Mouse (Mus musculus): ENCODE results near the gene Smyd4. TPM values are rescaled to one million over a fixed set of nuclear protein-coding genes. Genes with fewer than 3 reads are reported as not detected.

Smyd4 gene
- polyA plus RNA-seq, 1 experiment from 2014 or later: 16.8 TPM

DNA sequence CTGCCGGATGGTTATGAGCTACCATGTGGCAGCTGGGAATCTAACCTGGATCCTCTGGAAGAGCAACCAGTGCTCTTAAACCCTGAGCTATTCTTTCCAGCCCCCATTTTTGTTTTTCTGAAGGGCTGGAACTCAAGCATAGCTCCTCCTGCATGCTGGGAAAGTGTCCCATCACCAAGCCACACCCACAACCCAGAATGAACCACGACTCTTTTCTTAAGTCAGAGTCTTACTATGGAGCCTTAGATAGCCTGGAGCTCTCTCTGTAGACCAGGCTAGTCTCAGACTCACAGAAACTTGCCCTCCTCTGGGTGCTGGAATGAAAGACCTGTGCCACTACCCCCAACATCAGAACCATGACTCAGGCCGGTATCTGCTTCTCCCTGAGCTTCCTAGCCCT lies 100.3 kb downstream of the Smyd4 start:
- Histone ChIP-seq H3K27ac (replicated peaks) (no peak overlapping the region), H3K36me3 (peaks cover 36% of the 10 kb centered on the region), H3K4me3 (no peak overlapping the region), H3K4me2 (no peak overlapping the region), H3K4me1 (replicated peaks) (peaks cover 18% of the 10 kb centered on the region), H3K9me3 (no peaks in the 10 kb centered on the region), H3K27me3 (no peaks in the 10 kb centered on the region), H3K9ac (no peak overlapping the region)
- no peak for ATAC-seq (ENCODE audit: low FRiP score, low read depth)
- WGBS: 84% methylated on average over 3 of the region's 3 CpGs

DNA sequence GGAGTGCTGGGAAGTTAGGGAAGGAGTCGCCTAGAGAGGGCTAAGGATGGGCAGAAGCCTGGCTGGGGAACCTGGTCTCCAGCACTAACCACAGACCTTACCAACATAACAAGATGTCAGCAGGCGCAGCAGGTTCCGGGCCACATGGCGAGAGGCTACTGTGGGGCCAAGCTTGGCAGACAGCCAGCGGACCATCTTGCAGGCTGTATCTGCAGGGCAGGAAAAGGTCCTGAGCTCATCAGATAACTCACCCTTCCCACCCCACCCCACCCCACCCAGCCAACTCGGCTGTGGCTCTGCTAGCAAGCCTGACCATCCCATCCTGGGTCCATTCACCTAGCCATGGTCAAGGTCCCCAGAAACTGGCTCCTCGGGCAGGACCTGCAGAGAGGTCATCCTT lies 101.5 kb downstream of the Smyd4 start:
- Histone ChIP-seq H3K27ac (replicated peaks) (no peak overlapping the region), H3K4me2 (no peak overlapping the region), H3K27me3 (no peaks in the 10 kb centered on the region), H3K4me3 (no peak overlapping the region), H3K9me3 (no peaks in the 10 kb centered on the region), H3K4me1 (replicated peaks) (peaks cover 25% of the 10 kb centered on the region), H3K9ac (no peak overlapping the region), H3K36me3 (peaks cover 30% of the 10 kb centered on the region)
- ATAC-seq (ENCODE audit: low FRiP score, low read depth): no peak
- WGBS: 68% methylated on average over 7 of the region's 7 CpGs

DNA sequence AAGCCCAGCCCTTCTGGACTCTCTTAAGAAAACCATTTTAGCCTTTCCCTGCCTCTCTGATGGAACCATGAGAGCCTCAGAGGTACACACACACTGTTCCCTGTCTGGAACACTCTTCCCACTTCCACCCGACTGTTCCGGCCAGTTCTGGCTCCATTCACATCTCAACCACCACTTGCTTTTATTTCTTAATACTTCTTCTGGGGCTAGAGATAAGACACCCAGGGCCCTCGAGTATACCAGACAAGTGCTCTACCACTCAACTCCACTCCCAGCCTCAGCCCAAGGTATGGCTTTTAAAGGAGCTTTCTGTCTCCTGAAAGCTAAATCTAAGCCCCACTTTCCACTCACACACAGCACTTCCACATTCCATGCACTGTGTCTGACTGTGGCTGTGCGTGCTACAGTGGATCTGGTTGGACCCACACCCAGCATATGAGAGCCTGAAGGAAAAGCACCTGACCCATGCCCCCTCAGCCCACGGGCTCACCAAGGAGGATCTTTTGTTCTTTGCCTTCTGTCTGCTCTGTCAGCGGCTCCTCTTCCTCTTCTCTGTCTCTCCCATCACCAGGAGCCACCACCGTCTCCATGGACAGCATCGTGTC lies 102.2 kb downstream of the Smyd4 start:
- WGBS: 86% methylated on average over 8 of the region's 8 CpGs
- H3K36me3 ChIP-seq: peaks cover 25% of the 10 kb centered on the region
- no peak for ATAC-seq (ENCODE audit: low FRiP score, low read depth)
- no peak overlapping the region for H3K4me2 ChIP-seq
- H3K9me3 ChIP-seq: no peaks in the 10 kb centered on the region
- H3K27ac ChIP-seq (replicated peaks): no peak overlapping the region
- no peaks in the 10 kb centered on the region for H3K27me3 ChIP-seq
- H3K4me1 ChIP-seq (replicated peaks): peaks cover 31% of the 10 kb centered on the region
- H3K4me3 ChIP-seq: no peak overlapping the region
- H3K9ac ChIP-seq: no peak overlapping the region

DNA sequence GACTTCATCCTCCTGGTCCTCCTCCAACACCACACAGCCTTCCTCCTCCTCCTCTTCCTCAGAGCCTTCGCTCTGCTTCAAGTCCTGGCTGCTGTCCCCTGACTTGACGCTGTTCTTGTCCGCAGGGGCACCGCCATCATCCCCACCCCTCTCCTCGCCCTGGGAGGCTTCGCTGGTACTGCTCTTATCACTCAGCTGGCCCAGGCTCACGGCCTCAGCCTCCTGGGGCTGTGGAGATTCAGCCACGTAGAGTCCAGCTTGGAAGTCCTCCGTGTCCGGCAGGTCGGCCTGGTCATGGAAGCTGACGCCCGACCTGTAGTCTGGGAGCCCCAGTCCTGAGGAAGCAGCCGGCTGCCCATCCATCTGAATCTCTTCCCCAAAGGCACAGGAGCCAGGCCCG lies 102.7 kb downstream of the Smyd4 start:
- Histone ChIP-seq H3K9ac (no peak overlapping the region), H3K4me2 (no peak overlapping the region), H3K9me3 (no peaks in the 10 kb centered on the region), H3K27me3 (no peaks in the 10 kb centered on the region), H3K36me3 (peaks cover 22% of the 10 kb centered on the region), H3K4me3 (no peak overlapping the region), H3K4me1 (replicated peaks) (peaks cover 31% of the 10 kb centered on the region), H3K27ac (replicated peaks) (no peak overlapping the region)
- 89% methylated on average over 15 of the region's 15 CpGs for WGBS
- ATAC-seq (ENCODE audit: low FRiP score, low read depth): no peak

DNA sequence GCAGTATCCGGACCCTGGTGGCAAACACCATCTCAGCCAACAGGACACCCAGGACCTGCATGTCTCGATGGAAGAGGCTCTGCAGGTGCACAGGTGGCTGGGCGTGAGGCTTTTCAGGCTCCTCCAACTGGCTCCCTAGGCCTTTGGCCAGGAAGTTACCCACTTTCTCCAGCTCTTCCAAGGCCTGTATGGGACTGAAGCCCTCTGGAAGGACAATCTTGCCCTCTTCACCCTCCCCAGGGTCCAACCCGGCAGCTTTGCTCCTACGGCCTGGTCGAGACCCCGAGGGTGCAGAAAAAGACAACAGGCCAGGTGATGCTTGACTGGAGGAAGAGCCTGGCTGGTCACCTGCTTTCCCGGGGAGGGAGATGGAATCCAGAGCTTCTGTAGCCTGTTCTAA lies 103.8 kb downstream of the Smyd4 start:
- peaks cover 22% of the 10 kb centered on the region for H3K36me3 ChIP-seq
- ATAC-seq (ENCODE audit: low FRiP score, low read depth): no peak
- no peaks in the 10 kb centered on the region for H3K9me3 ChIP-seq
- H3K9ac ChIP-seq: no peak overlapping the region
- no peak overlapping the region for H3K4me3 ChIP-seq
- WGBS: 95% methylated on average over 8 of the region's 8 CpGs
- H3K27ac ChIP-seq (replicated peaks): no peak overlapping the region
- H3K4me2 ChIP-seq: no peak overlapping the region
- H3K27me3 ChIP-seq: no peaks in the 10 kb centered on the region
- peaks cover 31% of the 10 kb centered on the region for H3K4me1 ChIP-seq (replicated peaks)

DNA sequence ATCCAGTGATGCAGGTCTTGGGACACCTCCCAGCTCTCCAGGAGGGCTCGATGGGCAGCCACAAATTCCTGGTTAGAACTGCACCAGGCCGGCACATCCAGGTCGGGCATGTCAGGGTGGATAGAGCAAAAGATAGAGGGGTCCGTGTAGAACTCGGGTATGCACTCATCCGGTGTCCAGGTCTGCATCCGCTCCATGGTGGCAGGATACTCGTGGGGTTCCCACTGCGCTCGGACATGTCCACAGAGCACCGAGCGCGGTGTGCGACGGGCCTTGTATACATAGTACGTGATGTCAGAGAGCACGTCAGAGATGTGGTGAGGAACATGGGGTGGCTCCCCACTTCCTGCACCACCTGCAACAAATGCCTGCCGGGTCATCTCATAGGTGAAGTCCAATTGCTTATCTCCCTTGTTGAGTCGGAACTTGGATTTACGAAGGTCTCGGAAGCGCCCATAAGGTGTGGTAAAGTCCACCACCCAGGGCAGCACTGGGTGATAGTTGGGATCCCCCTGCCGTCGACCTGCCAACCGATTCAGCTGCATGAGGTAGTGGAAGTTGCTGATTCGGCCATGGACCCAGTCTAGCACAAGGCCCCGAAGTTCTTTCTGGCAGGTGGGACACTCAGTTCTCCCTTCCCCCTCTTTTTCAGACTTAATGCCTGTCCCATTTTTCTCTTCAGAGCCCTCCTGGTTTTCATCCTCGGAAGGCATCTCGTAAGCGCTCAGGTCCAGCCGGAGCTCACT lies 104.8 kb downstream of the Smyd4 start:
- H3K4me2 ChIP-seq: peak overlapping the region; percentile 100; the same call in 1 of the 2 replicates
- no peak overlapping the region for H3K27ac ChIP-seq (replicated peaks)
- peaks cover 15% of the 10 kb centered on the region for H3K36me3 ChIP-seq
- ATAC-seq (ENCODE audit: low FRiP score, low read depth): no peak
- no peaks in the 10 kb centered on the region for H3K27me3 ChIP-seq
- no peak overlapping the region for H3K9ac ChIP-seq
- H3K4me1 ChIP-seq (replicated peaks): peaks cover 31% of the 10 kb centered on the region
- H3K9me3 ChIP-seq: no peaks in the 10 kb centered on the region
- H3K4me3 ChIP-seq: no peak overlapping the region; the same call in 1 of the 2 replicates
- 95% methylated on average over 31 of the region's 31 CpGs for WGBS

DNA sequence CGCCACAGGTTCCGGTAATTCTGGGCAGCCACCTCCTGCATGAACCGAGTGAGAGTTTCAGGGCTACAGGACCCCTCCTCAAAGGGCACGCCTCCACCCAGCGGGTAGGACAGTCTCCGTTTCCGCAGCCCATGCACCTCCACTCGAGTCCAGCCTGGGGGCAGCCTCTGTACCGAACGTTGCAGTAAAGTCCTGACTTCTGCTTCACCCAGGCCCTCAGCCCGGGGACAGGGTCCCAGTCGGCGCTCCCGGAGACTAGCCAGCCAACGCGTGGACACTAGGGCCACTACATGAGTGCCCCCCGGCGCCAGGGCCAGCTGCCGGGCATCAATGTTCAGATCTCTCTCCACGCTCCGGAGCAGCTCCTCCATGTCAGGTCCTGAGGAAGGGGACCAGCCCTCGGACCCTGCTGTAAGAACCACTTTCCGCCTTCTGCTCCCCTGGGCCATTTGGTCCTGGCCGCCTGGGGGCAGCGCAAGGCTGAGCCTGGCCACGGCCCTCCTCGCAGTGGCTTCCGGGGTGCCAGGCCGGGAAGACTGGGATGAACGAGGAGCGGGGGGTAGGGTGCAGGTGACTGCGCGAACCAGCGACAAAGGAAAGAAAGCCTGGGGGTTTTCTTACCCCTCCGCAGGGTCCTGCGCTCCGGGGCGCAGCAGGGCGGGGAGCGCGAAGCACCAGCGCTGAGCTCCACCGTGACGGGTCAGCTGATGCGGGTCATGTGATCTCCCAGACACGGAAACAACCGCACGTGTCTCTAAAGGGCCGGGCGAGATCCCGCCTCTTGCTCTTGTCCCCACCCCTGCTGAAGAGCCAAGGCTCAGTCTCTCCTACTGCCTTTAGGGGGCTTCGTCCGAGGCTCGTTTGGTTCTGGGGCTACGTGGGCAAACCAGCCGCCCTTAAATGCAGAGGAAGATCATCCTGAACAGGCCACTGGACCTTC lies 106.0 kb downstream of the Smyd4 start, which contains the start of gene Wdr81:
Gene Wdr81, minus strand, starts transcription at position 727 of the 940 bp plus-strand sequence.
- peaks cover 5% of the 10 kb centered on the region for H3K36me3 ChIP-seq
- ATAC-seq (ENCODE audit: low FRiP score, low read depth): peak; percentile 94
- peak within 1 kb of the TSS; percentile 67 for H3K27ac ChIP-seq (replicated peaks)

More for the DNA sequence above, 106.0 kb downstream of the Smyd4 start, which contains the start of gene Wdr81:
- peaks cover 31% of the 10 kb centered on the region for H3K4me1 ChIP-seq (replicated peaks)
- H3K9ac ChIP-seq: peak within 1 kb of the TSS; percentile 72
- H3K27me3 ChIP-seq: no peaks in the 10 kb centered on the region
- H3K9me3 ChIP-seq: no peaks in the 10 kb centered on the region
- peak within 1 kb of the TSS; percentile 80 for H3K4me3 ChIP-seq
- 3% methylated on average over 56 of the region's 56 CpGs for WGBS
- peak within 1 kb of the TSS; percentile 100 for H3K4me2 ChIP-seq

Small RNA genes lying within 50 kb of the gene (microRNA-seq; reads per million reads assigned to microRNA genes)
- not detected for gene Gm47300

Other genes with a start within 250 kb of the Smyd4 start
- gene Hic1, start 178.9 kb upstream of the Smyd4 start, polyA plus RNA-seq (2015; fragmentation: Nextera tagmentation; extraction: Ambion mirVana): 4.2 and 4.8 TPM in 2 replicates
- 14.3 and 14.8 TPM in 2 replicates for gene Ovca2, start 169.6 kb upstream of the Smyd4 start, polyA plus RNA-seq (2015; fragmentation: Nextera tagmentation; extraction: Ambion mirVana)
- gene Dph1, start 157.2 kb upstream of the Smyd4 start, polyA plus RNA-seq (2015; fragmentation: Nextera tagmentation; extraction: Ambion mirVana): 14.0 and 15.9 TPM in 2 replicates
- gene Rtn4rl1, start 154.7 kb upstream of the Smyd4 start, polyA plus RNA-seq (2015; fragmentation: Nextera tagmentation; extraction: Ambion mirVana): 11.7 and 12.6 TPM in 2 replicates
- gene Rpa1, start 109 bp upstream of the Smyd4 start, polyA plus RNA-seq (2015; fragmentation: Nextera tagmentation; extraction: Ambion mirVana): 54.4 and 61.4 TPM in 2 replicates
- gene Serpinf1, start 74.3 kb downstream of the Smyd4 start, polyA plus RNA-seq (2015; fragmentation: Nextera tagmentation; extraction: Ambion mirVana): 42.6 and 44.6 TPM in 2 replicates
- 0.26 TPM in 1 of 2 replicates, not detected in the other for gene Serpinf2, start 91.2 kb downstream of the Smyd4 start, polyA plus RNA-seq (2015; fragmentation: Nextera tagmentation; extraction: Ambion mirVana)
- gene Wdr81, start 106.3 kb downstream of the Smyd4 start, polyA plus RNA-seq (2015; fragmentation: Nextera tagmentation; extraction: Ambion mirVana): 7.6 and 7.9 TPM in 2 replicates
- gene Tlcd2, start 113.3 kb downstream of the Smyd4 start, polyA plus RNA-seq (2015; fragmentation: Nextera tagmentation; extraction: Ambion mirVana): 2.8 and 3.1 TPM in 2 replicates
- gene Prpf8, start 138.4 kb downstream of the Smyd4 start, polyA plus RNA-seq (2015; fragmentation: Nextera tagmentation; extraction: Ambion mirVana): 51.2 and 54.6 TPM in 2 replicates
- gene Rilp, start 161.7 kb downstream of the Smyd4 start, polyA plus RNA-seq (2015; fragmentation: Nextera tagmentation; extraction: Ambion mirVana): 2.7 and 3.1 TPM in 2 replicates
- gene Scarf1, start 165.1 kb downstream of the Smyd4 start, polyA plus RNA-seq (2015; fragmentation: Nextera tagmentation; extraction: Ambion mirVana): 4.0 and 4.5 TPM in 2 replicates
- gene Slc43a2, start 183.3 kb downstream of the Smyd4 start, polyA plus RNA-seq (2015; fragmentation: Nextera tagmentation; extraction: Ambion mirVana): 15.2 and 17.6 TPM in 2 replicates
- 120 and 124 TPM in 2 replicates for gene Pitpna, start 239.7 kb downstream of the Smyd4 start, polyA plus RNA-seq (2015; fragmentation: Nextera tagmentation; extraction: Ambion mirVana)

All from hindbrain, embryonic 15.5 days (tissue).